Mouse (Mus musculus) urinary bladder, adult 2 months (tissue): ENCODE measurements around the gene Iqcj. TPM values are rescaled to one million over a fixed set of nuclear protein-coding genes. Genes with fewer than 3 reads are reported as not detected.

ENCODE experiments used
- DNase-seq: peaks from one replicate; pipeline ENCODE4 v3.0.0; 2022; ENCODE audit warnings: low spot score
- polyA plus RNA-seq: library from polyadenylated mRNA; depleted of rRNA; stranded (reverse); fragments of >200 nt; gene quantifications from 2 replicates; pipeline ENCODE4 v1.2.3, GENCODE M21; 2012; rRNA removed

The Iqcj gene
- not detected in 2 replicates for polyA plus RNA-seq

DNA sequence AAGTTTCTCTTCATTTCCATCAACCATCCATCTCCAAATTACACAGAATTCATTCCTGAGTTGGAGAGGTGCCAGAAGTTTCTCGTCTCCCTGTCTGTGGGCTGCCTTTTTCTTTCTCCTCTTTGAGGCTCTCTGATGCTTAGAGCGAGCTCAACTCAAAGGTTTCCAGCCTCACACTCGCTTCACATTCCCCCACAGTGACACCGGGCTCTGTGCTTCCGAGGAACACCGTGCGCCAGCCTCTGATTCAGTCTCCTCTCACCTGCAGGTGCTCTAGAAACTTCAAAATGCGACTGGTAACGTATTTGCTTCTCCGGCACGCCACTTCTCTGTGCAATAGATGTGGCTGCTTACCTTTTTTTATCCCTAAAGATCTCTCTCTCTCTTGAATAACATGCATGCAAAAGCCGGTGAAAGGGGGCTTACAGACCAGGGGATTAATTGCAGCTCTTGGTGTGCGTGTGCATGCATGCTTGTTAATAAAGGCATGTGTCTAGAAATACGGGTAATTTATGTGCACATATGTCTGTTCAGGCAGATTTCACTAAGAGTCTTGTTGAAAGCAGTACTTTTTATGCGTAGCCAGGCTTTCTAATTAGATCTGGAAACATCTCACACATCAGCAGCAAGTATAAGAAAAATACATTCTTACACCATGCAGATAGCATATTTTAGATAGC is at the start of gene Iqcj, which contains the start of gene Iqschfp:
TSS of gene Iqcj (plus strand) at position 195 of the 680 bp plus-strand sequence.
TSS of gene Iqschfp (plus strand) at position 207 of the 680 bp plus-strand sequence.
- DNase-seq = no peak

DNA sequence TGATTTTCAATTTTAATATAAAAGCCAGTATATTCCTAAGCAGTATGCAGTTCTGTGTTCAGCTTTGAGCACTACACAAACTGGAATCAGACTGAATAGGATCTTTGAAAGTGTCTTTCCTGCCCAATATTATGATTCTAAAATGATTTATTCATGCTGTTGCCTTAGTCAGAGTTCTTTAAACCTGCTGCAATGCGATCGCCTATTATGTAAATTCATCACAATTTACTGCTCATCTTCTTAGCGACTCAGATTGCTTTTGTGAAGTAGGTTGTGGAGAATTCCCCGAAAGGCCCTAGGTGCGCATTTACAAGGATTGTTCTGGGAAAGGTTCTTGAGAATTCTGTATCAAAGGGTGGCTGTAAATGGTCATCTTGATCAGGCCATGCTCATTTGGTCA is 39.6 kb upstream of the Iqcj start:
- DNase-seq = no peak

DNA sequence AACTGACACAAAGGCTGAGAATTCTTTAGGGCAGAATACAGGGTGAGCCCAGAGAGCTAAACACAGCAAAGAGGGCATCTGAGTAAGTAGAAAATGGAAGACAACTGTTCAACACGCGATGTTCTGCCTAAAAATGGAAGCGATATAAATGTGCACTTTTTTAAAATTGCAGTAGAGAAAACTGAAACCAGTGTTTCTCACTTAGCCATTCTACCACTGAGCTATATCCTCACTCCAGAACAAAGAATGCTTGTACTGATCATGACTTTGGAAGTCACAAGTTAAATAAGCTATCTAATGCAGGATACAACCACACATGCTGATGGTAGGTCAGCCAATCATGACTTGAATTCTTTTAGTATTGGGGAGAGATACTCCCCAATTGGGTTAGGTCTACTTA is 30.5 kb upstream of the Iqcj start:
- no peak for DNase-seq

DNA sequence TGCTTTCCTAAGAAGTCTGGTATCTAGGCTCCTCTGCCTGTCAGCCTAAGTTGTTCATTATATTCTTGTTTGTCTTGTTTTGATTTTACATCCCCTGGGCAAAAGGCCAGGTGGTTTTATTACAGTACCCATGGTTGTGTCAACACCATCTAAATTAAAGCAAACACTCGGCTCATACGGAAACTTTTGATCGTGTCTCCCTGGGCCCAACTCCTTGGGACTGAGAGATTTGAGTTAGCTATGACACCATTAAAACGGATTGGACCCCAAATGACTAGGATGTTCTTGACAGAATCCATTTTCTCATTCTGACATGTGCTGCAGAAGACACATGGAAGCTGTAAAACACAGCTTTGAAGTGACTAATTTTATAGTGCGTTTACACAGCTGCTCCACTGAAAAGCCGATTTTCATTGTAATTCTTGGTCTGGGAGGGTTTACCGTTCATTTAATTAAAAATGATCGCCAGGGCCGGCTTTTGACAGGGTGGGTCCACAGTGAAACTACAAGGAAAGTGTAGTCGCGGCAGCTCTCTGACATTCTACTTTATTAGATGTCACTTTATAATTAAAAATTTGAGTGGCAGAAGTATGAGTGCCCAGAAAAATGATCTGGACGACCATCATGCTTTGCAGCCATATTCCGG is 24.5 kb upstream of the Iqcj start:
- DNase-seq = no peak

DNA sequence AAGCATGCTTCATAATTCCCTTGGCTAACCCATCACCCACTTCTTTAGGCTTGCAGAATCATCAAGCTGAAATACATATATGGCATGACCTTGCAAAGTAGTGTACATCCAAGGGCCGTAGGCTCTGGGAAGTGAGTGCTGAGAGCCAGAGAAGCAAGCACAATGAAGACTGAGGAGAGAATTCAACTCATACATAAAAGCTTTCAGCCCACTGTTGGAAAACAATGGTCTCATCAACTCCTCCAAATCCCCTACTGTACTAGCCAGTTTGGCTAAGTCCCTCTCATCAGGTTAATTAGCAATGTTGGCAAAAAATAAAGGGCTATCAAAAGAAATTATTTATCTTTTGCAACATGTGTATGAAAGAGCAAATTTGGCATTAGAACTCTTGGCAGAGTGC is 22.6 kb upstream of the Iqcj start:
- DNase-seq = no peak

DNA sequence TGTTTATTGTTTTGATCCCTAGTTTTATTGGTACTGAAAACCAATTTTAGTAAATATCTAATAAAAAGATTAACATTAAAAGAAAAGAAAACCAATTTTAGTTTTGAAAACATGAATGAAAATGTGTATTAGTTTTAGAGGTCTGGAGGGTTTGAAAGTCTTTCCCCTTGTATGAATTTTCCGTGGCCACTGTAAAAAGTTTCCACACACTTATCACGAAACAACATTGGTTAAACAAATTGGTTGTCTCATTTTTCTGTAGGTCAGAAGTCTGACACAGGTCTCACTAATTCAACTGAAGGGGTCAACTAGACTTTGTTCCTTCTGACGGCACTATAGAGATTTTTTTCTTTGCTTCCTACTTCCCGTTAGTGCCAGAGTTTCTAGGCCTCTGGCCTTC is 14.8 kb upstream of the Iqcj start:
- DNase-seq = no peak

DNA sequence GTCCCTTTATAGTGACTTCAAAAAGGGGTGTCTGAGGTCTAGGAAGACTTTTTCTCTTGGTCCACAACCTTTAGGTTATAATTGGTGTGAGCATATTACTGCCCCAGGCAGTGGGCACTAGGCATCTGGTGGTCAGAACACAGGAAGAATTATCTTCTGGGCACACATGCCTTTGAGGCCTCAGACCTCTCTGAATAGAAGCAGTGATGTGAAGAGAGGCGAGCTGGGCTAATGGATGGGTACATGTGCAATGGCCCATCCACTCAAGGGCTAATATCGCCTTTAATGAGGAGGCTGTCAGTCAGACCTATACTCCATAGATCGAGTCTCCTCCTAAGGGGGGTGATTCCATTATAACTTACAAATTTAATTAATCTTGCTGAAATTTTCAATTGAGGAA is 7.7 kb upstream of the Iqcj start:
- DNase-seq = no peak

DNA sequence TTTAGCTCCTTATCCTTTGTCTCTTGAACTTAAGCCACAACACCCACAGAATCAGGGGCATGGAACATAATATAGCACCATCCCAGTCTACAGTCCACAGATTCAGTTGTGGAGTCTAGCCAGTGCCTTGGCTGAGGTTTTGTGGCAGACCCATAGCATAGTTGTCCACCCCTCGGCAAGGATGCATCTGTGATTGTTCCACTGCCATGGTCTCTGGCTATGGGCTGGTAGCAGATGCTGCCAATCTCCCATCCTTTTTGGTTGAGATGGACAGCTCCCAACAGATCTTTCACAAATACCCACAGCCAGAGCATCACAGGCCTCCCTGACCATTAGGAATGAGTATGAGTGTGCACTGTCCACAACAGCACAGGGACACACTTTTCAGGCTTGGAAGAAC is 5.8 kb upstream of the Iqcj start:
- DNase-seq = no peak

DNA sequence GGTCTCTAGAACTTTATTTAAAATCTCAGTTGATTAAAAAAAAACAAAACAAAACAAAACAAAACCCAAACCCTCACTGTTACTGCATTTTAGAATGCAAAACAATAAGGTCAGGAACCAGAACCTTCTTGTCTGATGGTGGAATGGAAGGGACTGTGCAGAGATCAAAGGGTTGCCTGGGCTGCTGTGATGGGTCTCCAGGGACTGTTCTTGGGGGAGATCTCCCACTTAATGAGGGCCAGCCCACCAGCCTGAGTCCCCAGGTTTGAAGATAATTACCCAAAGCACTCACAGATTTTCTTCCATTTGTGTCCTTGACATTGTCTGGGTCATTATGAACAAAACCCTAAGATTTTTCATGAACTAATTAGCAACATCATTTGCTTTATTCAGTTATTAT is 4.8 kb upstream of the Iqcj start:
- no peak for DNase-seq

DNA sequence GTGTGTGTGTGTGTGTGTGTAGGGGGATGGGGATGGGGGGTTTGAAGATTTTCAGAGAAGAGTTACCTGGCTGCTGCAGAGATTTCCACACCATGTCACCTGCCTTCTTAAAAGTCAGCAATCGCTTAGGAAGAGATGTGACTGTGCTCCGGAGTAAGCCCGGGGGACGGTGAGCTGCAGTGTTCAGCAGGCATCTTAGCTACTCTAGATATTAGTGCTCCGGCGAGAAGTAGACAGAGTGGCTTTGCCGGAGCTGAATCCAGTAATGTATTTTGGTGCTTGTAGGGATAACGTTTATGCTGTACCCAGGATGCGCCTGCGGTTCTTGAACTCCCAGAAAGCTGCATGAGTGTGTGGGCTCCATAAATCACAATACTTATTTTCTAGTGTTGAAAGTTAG is 748 bp downstream of the Iqcj start:
- DNase-seq = no peak

DNA sequence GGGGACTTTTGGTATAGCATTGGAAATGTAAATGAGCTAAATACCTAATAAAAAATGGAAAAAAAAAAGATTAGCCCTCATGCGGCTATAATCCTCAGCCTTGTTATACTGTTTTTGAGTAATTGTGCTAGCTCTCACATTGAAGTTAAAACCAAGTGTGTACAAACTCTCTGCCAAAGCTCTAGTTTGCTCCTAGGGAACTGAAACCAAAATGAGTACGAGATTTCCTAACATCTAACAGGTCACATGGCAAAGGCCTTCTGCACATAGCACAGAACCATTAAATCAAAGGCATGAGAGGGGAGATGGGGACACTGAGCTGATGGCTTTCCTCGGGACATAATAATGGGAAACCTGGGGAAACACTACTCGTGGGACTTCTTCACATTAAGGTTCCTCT is 10.5 kb downstream of the Iqcj start:
- DNase-seq = no peak

DNA sequence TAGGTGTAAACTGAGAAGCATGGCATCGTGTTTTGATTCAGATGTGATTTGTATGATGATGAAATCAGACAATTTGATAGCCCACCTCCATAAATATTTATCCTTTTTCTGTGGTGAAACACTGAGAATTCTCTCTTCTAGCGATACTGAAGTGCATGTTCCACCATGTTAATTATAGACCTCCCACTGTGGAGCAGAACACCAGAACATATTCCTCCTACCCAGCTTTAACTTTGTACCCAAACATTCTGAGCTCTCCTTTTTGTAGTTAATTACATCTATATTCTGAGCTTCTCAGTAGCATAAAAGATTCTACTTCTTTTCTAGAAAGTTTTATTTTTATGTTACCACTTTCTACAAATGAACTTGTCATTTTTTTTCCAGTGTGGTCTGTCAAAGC is 16.6 kb downstream of the Iqcj start:
- no peak for DNase-seq

DNA sequence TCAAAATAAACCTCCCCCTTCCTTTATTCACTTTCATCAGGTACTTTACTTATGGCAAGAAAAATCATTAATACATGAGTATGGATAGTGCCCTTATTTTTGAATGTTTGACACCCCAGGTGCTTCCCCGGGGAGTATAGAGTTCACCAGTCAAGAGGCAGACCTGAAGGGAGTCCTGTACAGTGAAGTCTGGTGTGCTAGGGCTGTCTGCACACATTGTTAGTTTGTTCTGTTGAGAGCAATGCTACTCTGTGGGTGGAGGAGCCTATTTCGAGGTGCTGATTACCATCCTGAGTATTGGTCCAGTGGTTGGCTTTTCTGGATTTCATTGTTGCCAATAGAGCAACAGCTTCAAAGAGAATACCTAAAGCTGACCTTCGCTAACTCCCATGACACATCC is 26.1 kb downstream of the Iqcj start:
- no peak for DNase-seq

DNA sequence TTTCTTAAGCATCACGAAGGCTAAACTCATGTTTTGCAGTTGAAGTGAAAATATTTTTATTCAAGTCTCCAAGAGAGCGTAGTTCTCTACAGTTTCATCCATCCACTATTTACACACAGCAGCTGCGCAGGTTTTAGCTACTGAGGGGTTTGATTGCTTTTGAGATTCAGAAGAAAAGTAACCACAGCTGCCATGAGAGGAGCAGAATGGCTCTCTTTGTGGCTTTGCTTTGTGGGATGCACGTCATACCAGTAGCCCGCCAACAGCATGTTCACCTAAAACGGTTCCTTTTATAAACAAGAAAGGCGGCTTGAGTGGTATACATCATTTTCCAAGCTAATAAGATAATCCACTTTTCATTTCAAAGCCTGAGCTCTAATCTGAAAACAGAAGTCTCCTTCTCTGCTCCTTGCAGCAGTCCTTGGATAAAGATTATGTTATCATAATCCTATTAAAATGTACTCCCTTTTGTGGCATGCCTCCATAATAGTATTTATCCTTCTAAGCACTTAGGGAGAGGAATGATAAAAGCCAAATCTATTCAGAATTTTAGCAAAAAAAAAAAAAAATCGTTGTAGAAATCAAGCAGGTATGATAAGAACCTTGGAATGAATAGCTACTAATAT is 26.7 kb downstream of the Iqcj start:
- DNase-seq = no peak

DNA sequence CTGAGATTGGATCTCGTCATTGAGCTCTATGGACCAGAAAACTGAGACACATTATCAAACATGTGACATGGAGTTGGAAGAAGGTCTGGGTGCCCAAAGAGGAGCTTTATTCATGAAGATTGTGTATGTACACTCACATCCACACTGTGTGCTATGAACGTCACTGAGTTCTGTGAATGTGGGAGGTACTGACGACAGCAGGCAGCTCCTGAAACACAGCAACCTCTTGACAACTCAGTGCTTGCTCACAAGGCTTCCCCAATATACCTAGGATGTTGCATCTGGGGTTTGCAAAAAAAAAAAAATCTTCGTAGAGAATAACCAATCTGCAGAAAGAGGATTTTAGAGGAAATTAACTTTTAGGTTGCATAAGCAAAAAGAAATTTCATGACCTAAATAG is 31.1 kb downstream of the Iqcj start:
- no peak for DNase-seq

DNA sequence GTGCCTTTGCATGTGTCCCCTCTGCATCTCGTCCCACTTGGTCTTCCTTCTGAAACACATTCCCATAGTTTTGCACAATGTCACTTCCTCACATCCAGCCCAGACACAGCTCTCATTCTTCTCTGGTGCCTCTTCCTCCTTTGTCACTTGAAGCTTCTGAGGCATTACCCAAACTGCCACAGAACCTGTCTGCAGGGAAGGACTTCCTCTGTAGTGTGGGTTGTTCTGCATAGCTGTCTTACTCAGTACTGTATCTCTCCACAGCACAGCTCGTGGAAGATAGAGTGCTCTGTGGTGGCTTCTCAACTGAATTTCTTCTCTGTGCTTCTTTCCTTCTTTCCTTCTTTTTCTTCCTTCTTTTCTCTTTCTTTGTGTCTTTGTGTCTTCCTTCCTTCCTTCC is 33.4 kb downstream of the Iqcj start:
- no peak for DNase-seq

DNA sequence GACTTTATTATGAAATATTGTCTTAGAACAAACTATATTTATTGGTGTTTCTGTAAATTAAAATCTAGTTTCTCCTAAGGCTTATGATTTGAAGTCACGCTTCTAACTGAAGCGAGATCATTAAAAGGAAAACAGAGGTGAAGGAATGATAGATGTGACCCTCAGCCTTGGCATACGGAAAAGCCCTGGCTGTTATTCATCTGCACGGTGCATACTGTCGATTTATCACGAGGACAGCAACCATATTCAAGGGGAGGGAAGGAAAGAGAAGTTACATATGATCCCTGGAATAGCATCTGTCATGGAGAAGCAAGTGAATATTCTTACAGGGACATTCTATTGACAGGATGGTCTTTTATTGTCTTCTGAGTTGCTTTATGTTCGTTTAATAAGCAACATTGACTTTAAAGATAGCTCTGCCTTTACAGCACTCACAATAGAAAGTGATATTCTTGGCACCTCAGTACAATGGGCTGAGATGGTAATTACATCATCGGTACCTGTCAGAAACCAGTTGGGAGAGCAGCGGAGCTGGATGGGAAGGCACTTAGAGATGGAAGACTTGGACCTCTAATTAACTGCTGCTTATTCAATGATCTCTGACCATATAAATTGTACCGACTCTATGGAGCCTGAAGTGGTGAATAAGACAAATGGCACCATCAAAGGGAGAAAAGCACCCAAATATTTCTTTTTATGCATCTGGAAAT is 38.6 kb downstream of the Iqcj start:
- DNase-seq = no peak

DNA sequence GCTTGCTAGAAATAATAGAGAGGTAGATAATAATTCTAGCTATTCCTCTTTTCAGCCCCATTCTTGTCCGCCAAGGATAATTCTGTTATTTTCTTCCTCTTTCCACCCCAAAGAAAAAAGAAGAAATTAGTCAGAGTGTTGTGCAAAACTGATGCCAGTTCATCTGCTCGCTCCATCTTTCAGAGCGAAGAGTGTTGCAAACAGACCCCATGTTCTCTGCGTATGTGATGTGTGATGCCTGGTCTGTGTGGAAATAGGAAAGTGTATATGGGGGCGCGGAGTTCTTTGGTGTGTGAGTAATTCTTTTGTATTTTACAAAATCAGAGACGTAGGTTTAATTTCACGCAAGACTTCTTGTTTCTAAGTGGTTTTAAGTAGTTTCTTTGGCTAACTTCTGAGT is 39.2 kb downstream of the Iqcj start:
- no peak for DNase-seq

DNA sequence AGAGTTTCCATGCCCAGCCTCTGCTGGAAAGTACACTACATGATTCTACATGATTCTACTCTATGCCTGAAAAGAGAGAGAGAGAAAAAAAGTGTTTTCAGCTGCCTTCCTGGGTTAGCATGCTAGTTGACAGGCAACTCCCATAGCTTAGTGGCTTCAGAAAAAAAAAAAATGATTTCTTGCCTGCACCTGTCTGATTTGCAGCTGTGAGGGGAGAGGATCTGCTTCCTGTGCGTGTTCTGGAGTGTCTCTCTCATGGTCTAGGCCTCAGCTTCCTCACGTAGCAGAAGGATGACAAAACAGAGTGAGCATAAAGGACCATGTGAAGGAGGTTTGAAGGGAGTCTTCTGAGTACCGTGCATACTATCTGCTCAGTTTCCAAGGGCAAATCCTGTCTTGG is 39.9 kb downstream of the Iqcj start:
- no peak for DNase-seq

DNA sequence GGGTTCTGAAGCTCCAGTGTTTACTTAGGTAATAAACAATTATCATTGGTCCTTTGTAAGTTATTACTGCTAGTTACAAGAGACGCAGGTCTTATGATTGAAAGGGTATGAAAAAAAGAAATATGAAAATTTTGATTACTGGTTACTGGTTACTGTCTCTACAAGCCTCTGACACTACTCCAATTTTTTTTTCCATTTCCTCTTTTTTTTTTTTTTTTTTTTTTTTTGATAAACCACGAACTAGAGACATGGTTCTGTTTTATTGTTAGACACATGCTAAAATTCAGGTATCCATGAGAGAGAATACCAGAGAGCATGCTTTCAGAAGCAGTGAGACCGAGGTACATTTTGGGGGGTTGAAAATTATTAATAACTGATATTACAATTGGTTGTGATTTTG is 43.8 kb downstream of the Iqcj start:
- no peak for DNase-seq

DNA sequence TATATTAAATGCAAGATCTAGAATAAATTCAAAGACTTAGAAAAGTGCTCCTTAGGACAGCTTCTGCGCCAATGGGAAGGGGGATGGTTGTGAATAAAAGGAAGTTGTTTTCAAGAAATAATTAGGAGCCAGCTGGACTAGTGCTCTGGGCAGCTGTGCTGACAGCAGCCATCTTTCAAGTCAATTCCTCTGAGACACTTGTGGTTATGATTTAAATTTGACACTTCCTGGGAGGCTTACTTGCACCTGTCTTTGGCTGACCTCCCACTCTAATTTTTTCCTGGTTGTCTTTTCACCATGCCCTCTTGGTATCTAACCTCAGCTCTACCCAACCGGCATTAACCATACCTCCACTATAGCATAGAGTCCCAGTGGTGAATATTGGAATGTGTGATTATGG is 55.0 kb downstream of the Iqcj start:
- DNase-seq = no peak

DNA sequence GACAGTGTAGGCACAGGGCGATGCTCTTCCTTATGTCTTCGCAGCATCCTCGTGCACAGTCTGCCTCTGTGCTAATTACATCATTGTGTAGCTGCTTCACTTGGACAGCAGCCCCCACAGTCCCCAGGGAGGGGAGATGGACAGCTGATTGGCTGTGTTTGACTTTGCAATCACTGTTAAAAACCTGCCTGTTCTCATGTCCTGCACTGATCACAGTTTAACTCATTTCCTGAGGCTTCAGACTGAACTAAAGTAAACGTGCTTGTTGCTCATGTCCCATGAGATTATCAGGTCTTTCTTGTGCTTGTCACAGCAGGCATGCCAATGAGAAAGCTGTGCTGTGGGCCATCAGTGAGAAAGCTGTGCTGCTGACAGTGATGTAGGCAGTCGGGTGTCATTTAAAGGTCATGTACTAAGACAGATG is 60.5 kb downstream of the Iqcj start:
- no peak for DNase-seq
